Mouse (Mus musculus) lung, postnatal 14 days (tissue): ENCODE data around the gene Spib.

ENCODE experiments used
- DNase-seq: peaks from one replicate; pipeline ENCODE4 v3.0.0; 2021

Spib gene

GRCm38 (mm10) chr7:44484841-44485571 lies 46.9 kb downstream of the Spib start:
- DNase-seq = peak; percentile 80

GRCm38 (mm10) chr7:44484109-44484508 lies 47.8 kb downstream of the Spib start:
- no peak for DNase-seq

- no peak for DNase-seq
These were observed 48.9 kb downstream of the Spib start for GRCm38 (mm10) chr7:44482836-44483435.
